Mouse (Mus musculus) heart, embryonic 16.5 days (tissue): ENCODE data around the gene Rps18. TPM values are rescaled to one million over a fixed set of nuclear protein-coding genes. Genes with fewer than 3 reads are reported as not detected.

Experiments used
- ATAC-seq: fragments of 200-750 bp; cut with Nextera tagmentation; replicated peaks from 2 replicates; pipeline ENCODE4 v1.8.0; 2017; ENCODE audit warnings: moderate number of reproducible peaks; ENCODE audit not compliant: insufficient read depth, low FRiP score; ENCODE audit errors: extremely low read depth
- H3K27ac ChIP-seq: fragments of 300-500 bp; sonication (generic); 2 replicates; pipeline ENCODE4 v1.5.1; 2014; ENCODE audit warnings: mild to moderate bottlenecking, low read length, control low read depth, moderate library complexity
- H3K27me3 ChIP-seq: fragments of 300-500 bp; sonication (generic); 2 replicates; pipeline ENCODE4 v1.6.1; 2014; ENCODE audit warnings: low read length, mixed read lengths; ENCODE audit not compliant: control insufficient read depth, insufficient read depth
- H3K36me3 ChIP-seq: fragments of 300-500 bp; sonication (generic); 2 replicates; pipeline ENCODE4 v1.6.1; 2014; ENCODE audit not compliant: control insufficient read depth, insufficient read depth
- H3K4me1 ChIP-seq: fragments of 300-500 bp; sonication (generic); 2 replicates; pipeline ENCODE4 v1.6.1; 2014; ENCODE audit warnings: low read length, mixed read lengths; ENCODE audit not compliant: control insufficient read depth, insufficient read depth
- H3K4me2 ChIP-seq: fragments of 300-500 bp; sonication (generic); 2 replicates; pipeline ENCODE4 v1.6.1; 2014; ENCODE audit warnings: low read depth, mild to moderate bottlenecking, control low read depth, low read length
- H3K4me3 ChIP-seq: fragments of 300-500 bp; sonication (generic); 2 replicates; pipeline ENCODE4 v1.5.1; 2014; ENCODE audit warnings: mild to moderate bottlenecking, control low read depth, low read length
- H3K9ac ChIP-seq: fragments of 300-500 bp; sonication (generic); 2 replicates; pipeline ENCODE4 v1.6.1; 2014; ENCODE audit warnings: low read length, control low read depth
- H3K9me3 ChIP-seq: fragments of 300-500 bp; sonication (generic); replicated peaks from 2 replicates; pipeline ENCODE4 v1.6.1; 2016; ENCODE audit warnings: low read length; ENCODE audit not compliant: control insufficient read depth
- WGBS: fragments of 180-500 bp; shearing (Covaris S2); extraction: QIAGEN DNeasy Blood & Tissue Kit; methylation state at CpG from one replicate; pipeline ENCODE4 v1.1.7; 2014; 5-methylcytosine and 5-hydroxymethylcytosine counted together
- polyA plus RNA-seq: library from polyadenylated mRNA; unstranded; fragments of >200 nt; fragmentation: Nextera tagmentation; extraction: Ambion mirVana; gene quantifications from 2 replicates; pipeline ENCODE4 v1.2.1, GENCODE M21; 2015

Rps18 gene
- polyA plus RNA-seq, 1 experiment from 2014 or later: 901 TPM

DNA sequence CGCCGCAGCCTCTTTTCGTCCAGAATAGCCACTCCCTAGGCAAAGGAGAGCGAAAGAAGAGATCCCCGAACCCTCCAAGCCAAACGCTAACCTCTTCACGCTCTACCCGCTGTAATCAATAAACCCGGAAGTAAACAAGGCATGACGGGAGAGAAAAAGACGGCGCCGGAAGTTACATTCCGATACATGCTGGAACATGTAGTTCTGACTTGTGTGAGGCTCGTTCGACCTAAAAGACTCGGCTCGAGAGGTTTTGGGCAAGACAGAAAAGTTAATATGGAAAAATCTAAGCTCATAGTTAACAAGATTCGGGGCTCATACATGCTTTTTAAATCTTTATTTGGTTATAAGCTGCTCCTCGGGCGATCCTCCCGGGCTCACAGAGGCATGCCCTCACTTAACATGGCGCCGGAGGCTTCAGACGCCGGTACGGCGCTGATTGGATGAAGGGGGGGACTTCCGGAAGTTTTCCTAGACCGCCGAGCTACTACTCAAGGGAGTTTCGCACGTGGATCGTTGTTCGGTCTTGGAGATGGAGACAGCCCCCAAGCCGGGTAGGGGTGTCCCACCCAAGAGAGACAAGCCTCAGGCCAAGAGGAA, 15.5 kb downstream of the Rps18 start, which contains the start of the genes Pfdn6 and Wdr46:
Gene Pfdn6, minus strand, starts transcription at position 138 of the 600 bp plus-strand sequence.
Gene Wdr46, plus strand, starts transcription at position 455 of the 600 bp plus-strand sequence.
- peak within 1 kb of the TSS; percentile 87 for H3K4me3 ChIP-seq
- peak within 1 kb of the TSS; percentile 77 for H3K4me2 ChIP-seq
- H3K4me1 ChIP-seq: peaks cover 15% of the 10 kb centered on the region
- H3K9ac ChIP-seq: peak within 1 kb of the TSS; percentile 89
- under 1% methylated on average over 36 of the region's 36 CpGs for WGBS
- H3K27me3 ChIP-seq: no peaks in the 10 kb centered on the region
- no peaks in the 10 kb centered on the region for H3K9me3 ChIP-seq
- 0 out of 2 replicates have a peak within 1 kb of the TSS, but pooled peaks have one; percentile 44 for H3K27ac ChIP-seq
- ATAC-seq: peak; percentile 88
- H3K36me3 ChIP-seq: peaks cover 26% of the 10 kb centered on the region

DNA sequence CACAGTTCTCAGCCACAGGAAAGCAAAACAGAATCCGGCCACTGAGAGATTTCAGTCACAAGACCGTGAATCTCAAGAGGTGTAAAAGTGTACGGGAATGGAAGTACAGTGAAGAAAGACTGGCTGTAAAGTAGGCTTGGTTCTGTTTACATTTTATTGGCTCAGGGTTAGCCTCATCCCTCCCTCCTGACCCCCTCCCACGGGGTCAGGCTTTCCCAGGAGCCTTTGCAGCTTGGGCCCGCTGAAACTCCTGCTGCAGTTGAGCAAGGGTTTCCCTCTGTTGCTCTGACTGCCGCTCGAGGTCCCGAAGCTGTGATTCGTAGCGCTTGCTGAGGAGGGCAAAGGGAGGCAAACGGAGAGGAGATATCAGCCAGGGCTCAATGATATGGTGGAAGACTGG, 17.0 kb downstream of the Rps18 start:
- WGBS: 78% methylated on average over 11 of the region's 11 CpGs
- H3K4me1 ChIP-seq: peaks cover 15% of the 10 kb centered on the region
- no peaks in the 10 kb centered on the region for H3K27me3 ChIP-seq
- ATAC-seq: no peak
- H3K36me3 ChIP-seq: peaks cover 20% of the 10 kb centered on the region
- H3K9ac ChIP-seq: no peak overlapping the region
- H3K27ac ChIP-seq: no peak overlapping the region
- H3K4me3 ChIP-seq: no peak overlapping the region
- H3K9me3 ChIP-seq: no peaks in the 10 kb centered on the region
- H3K4me2 ChIP-seq: no peak overlapping the region

GRCm38 (mm10) chr17:33936993-33937392, 18.8 kb downstream of the Rps18 start:
- H3K4me1 ChIP-seq: peaks cover 15% of the 10 kb centered on the region
- H3K4me2 ChIP-seq: no peak overlapping the region
- H3K4me3 ChIP-seq: no peak overlapping the region
- H3K9me3 ChIP-seq: no peaks in the 10 kb centered on the region
- H3K27me3 ChIP-seq: no peaks in the 10 kb centered on the region
- WGBS: 79% methylated on average over 15 of the region's 15 CpGs
- no peak overlapping the region for H3K9ac ChIP-seq
- peaks cover 23% of the 10 kb centered on the region for H3K36me3 ChIP-seq
- ATAC-seq: no peak
- no peak overlapping the region for H3K27ac ChIP-seq

DNA sequence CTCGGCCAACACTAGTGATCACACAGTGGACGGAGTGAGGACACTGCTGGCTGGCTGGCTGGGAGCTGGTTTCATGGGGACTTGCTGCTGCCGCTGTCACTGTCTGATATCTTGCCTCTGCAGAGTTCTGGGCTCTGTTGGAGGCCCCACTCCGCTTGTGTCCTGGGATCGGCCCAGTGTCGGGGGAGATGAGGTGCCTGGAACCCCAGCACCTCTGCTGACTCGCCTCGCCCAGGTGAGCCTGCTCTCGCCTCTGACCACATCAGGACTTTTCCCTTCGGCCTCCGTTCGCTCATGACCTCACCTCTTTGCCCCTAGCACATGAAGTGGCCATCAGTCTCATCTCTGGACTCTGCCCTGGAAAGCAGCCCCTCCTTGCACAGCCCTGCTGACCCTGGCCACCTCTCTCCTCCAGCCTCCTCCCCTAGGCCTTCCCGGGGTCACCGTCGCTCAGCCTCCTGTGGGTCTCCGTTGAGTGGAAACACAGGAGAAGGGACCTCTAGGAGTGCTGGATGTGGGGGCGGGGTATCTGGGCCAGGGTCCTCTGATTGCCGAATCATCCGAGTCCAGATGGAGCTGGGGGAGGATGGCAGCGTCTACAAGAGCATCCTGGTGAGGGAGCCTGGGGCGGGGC, 20.3 kb downstream of the Rps18 start:
- H3K36me3 ChIP-seq: peaks cover 23% of the 10 kb centered on the region
- no peak overlapping the region for H3K4me2 ChIP-seq
- WGBS: 86% methylated on average over 21 of the region's 21 CpGs
- H3K4me1 ChIP-seq: peaks cover 15% of the 10 kb centered on the region
- ATAC-seq: no peak
- no peak overlapping the region for H3K9ac ChIP-seq
- H3K9me3 ChIP-seq: no peaks in the 10 kb centered on the region
- H3K4me3 ChIP-seq: no peak overlapping the region
- no peak overlapping the region for H3K27ac ChIP-seq
- no peaks in the 10 kb centered on the region for H3K27me3 ChIP-seq

GRCm38 (mm10) chr17:33932970-33933369, 22.8 kb downstream of the Rps18 start:
- no peak for ATAC-seq
- Histone ChIP-seq H3K27me3 (no peaks in the 10 kb centered on the region), H3K4me2 (no peak overlapping the region), H3K4me1 (peaks cover 16% of the 10 kb centered on the region), H3K4me3 (no peak overlapping the region), H3K9ac (no peak overlapping the region), H3K9me3 (no peaks in the 10 kb centered on the region), H3K36me3 (peaks cover 23% of the 10 kb centered on the region), H3K27ac (no peak overlapping the region)
- 91% methylated on average over 15 of the region's 15 CpGs for WGBS

DNA sequence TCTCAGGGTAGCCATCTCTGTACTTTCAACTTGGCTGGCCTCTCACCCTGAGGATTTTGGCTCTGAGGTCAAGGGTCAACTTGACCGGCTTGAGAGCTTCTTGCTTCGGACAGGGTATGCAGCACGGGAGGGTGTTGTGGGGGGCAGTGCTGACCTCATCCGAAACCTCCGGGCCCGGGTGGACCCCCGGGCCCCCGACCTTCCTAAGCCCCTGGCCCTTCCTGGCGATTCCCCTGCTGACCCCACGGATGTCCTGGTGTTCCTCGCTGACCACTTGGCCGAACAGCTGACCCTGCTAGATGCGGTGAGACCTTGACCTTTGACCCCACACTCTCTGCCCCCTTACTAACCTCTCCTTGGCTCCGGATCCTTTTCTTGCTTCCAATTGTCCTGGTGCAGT, 23.4 kb downstream of the Rps18 start:
- Histone ChIP-seq H3K4me3 (no peak overlapping the region), H3K36me3 (peaks cover 23% of the 10 kb centered on the region), H3K4me1 (peaks cover 16% of the 10 kb centered on the region), H3K9me3 (no peaks in the 10 kb centered on the region), H3K27me3 (no peaks in the 10 kb centered on the region), H3K27ac (no peak overlapping the region), H3K9ac (no peak overlapping the region), H3K4me2 (no peak overlapping the region)
- WGBS: 92% methylated on average over 14 of the region's 14 CpGs
- no peak for ATAC-seq

GRCm38 (mm10) chr17:33931947-33932346, 23.9 kb downstream of the Rps18 start:
- no peaks in the 10 kb centered on the region for H3K9me3 ChIP-seq
- 91% methylated on average over 11 of the region's 11 CpGs for WGBS
- no peak overlapping the region for H3K9ac ChIP-seq
- H3K4me1 ChIP-seq: peaks cover 16% of the 10 kb centered on the region
- no peak overlapping the region for H3K27ac ChIP-seq
- H3K4me2 ChIP-seq: no peak overlapping the region
- H3K27me3 ChIP-seq: no peaks in the 10 kb centered on the region
- ATAC-seq: no peak
- no peak overlapping the region for H3K4me3 ChIP-seq
- H3K36me3 ChIP-seq: peaks cover 23% of the 10 kb centered on the region

GRCm38 (mm10) chr17:33931159-33931866, 24.5 kb downstream of the Rps18 start:
- Histone ChIP-seq H3K4me2 (peak overlapping the region; percentile 97), H3K4me1 (peaks cover 16% of the 10 kb centered on the region), H3K27ac (no peak overlapping the region), H3K9ac (peak overlapping the region; percentile 79), H3K9me3 (no peaks in the 10 kb centered on the region), H3K36me3 (peaks cover 22% of the 10 kb centered on the region), H3K27me3 (no peaks in the 10 kb centered on the region), H3K4me3 (peak overlapping the region; percentile 64)
- 51% methylated on average over 18 of the region's 18 CpGs for WGBS
- no peak for ATAC-seq
